Mouse (Mus musculus) right cerebral cortex, adult 18-20 months (tissue): ENCODE measurements around the gene Ell.

ENCODE experiments used
- DNase-seq: peaks from one replicate; pipeline ENCODE4 v3.0.0; 2022; ENCODE audit warnings: mixed read lengths

Gene Ell

GRCm38 (mm10) chr8:70600473-70601270 is 61.4 kb downstream of the Ell start:
- DNase-seq, result no peak

- peak; percentile 89 for DNase-seq
Observed at GRCm38 (mm10) chr8:70601271-70601649, 62.0 kb downstream of the Ell start.

GRCm38 (mm10) chr8:70602139-70602811 is 63.0 kb downstream of the Ell start:
- DNase-seq, result no peak

- DNase-seq, result no peak
Observed at GRCm38 (mm10) chr8:70604558-70604957, 65.3 kb downstream of the Ell start.

GRCm38 (mm10) chr8:70605871-70606779 is 66.9 kb downstream of the Ell start:
- DNase-seq, result no peak

- no peak for DNase-seq
Observed at GRCm38 (mm10) chr8:70606780-70607602, 67.7 kb downstream of the Ell start.

GRCm38 (mm10) chr8:70607603-70607897 is 68.3 kb downstream of the Ell start:
- DNase-seq, result no peak

GRCm38 (mm10) chr8:70607898-70608748 is 68.9 kb downstream of the Ell start:
- DNase-seq, result no peak

- no peak for DNase-seq
Observed at GRCm38 (mm10) chr8:70608749-70609367, 69.6 kb downstream of the Ell start, which contains the start of gene Ssbp4. Gene Ssbp4 (minus strand): TSS chr8:70608872.

GRCm38 (mm10) chr8:70609368-70609848 is 70.2 kb downstream of the Ell start:
- DNase-seq, result peak; percentile 72

- DNase-seq, result peak; percentile 93
Observed at GRCm38 (mm10) chr8:70609849-70610795, 70.9 kb downstream of the Ell start.

- no peak for DNase-seq
Observed at GRCm38 (mm10) chr8:70610796-70611771, 71.8 kb downstream of the Ell start.

GRCm38 (mm10) chr8:70611849-70612248 is 72.6 kb downstream of the Ell start:
- DNase-seq, result peak; percentile 82

- no peak for DNase-seq
Observed at GRCm38 (mm10) chr8:70613763-70614162, 74.5 kb downstream of the Ell start.

- no peak for DNase-seq
Observed at GRCm38 (mm10) chr8:70614469-70614868, 75.2 kb downstream of the Ell start.

- no peak for DNase-seq
Observed at GRCm38 (mm10) chr8:70615281-70615680, 76.0 kb downstream of the Ell start.

GRCm38 (mm10) chr8:70615894-70616293 is 76.6 kb downstream of the Ell start, which contains the start of gene Lrrc25:
Gene Lrrc25 (plus strand): TSS chr8:70616155.
- no peak for DNase-seq

- no peak for DNase-seq
Observed at GRCm38 (mm10) chr8:70616645-70617044, 77.4 kb downstream of the Ell start.
